Mouse (Mus musculus): ENCODE measurements around the gene Gm45837. TPM values are rescaled to one million over a fixed set of nuclear protein-coding genes. Genes with fewer than 3 reads are reported as not detected.

Gm45837 gene
- polyA plus RNA-seq, 1 experiment from 2014 or later = 0.61 TPM

DNA sequence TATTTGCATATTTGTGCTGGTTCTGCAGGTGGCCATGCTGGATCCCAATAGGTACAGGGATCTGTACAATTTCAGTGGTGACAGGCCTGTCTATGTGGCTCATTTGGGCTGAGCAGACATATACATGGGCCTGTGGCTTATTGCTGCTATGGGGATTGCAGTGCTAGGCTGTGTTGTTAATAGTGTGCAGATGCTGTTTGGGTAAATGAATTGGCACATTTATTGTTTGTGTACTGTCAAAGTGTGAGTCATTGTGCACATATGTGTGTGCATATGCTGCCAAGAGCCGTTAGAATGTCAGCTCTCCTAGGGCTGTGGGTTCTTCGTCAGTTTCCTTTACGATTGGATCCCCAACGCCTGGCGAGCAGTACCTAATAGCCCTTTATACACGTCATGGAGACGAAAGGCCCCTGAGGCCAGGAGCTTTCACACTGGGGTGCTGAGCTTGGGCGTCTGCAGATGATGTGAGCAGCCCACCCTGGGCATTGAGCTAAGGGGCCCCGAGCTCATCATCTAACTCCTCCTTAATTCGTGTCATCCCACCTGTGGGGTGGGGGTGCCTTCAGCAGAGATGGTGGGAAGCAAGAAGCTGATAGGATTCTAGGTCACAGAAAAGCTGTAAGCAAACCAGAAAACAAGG, 33.9 kb upstream of the Gm45837 start:
- H3K4me2 ChIP-seq (ENCODE audit: low read length) = no peak overlapping the region
- no peak overlapping the region for H3K9ac ChIP-seq (ENCODE audit: low read depth, low read length)
- no peaks in the 10 kb centered on the region for H3K9me3 ChIP-seq (ENCODE audit: control insufficient read depth, low read length)
- 0 out of 2 replicates have a peak, but pooled peaks have one; percentile 25 for ATAC-seq
- H3K27me3 ChIP-seq (replicated peaks; ENCODE audit: control insufficient read depth, insufficient read depth, low read length) = no peaks in the 10 kb centered on the region
- no peak overlapping the region for H3K27ac ChIP-seq (ENCODE audit: low read depth, low read length)
- 57% methylated on average over 10 of the region's 10 CpGs for WGBS
- H3K4me1 ChIP-seq (ENCODE audit: control insufficient read depth, insufficient read depth, low read depth, low read length) = peaks cover 5% of the 10 kb centered on the region
- no peaks in the 10 kb centered on the region for H3K36me3 ChIP-seq (ENCODE audit: control insufficient read depth, insufficient read depth, low read length)
- no peak overlapping the region for H3K4me3 ChIP-seq (ENCODE audit: low read length)

DNA sequence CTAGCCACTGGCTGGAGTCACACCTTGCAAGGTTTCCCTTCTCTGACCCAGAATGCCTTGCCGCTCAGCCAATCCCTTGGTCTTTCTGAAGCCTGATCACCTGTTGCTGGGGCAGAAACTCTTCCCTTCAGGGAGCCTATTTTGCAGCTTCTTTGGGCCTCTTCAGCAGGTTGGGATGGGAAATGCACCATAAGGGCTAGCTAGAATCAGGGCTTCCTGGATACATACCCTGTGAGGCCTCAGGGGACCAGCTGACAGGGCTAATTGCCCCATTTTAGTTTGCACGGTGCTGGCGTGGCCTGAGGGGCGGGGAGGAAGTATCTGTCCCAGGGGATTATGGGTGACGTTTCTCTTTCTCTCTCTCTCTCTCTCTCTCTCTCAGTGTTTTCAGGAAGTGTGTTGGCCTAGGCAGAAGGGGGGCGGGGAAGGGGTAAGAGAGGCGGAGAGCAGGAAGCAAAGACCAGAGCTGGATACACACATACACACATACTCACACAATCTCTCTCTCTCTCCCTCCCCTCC, 32.9 kb upstream of the Gm45837 start:
- H3K9ac ChIP-seq (ENCODE audit: low read depth, low read length) = no peak overlapping the region
- no peak overlapping the region for H3K27ac ChIP-seq (ENCODE audit: low read depth, low read length)
- WGBS = 30% methylated on average over 6 of the region's 7 CpGs
- no peak overlapping the region for H3K4me3 ChIP-seq (ENCODE audit: low read length)
- no peaks in the 10 kb centered on the region for H3K36me3 ChIP-seq (ENCODE audit: control insufficient read depth, insufficient read depth, low read length)
- peak; percentile 35; the same call in 1 of the 2 replicates for ATAC-seq
- H3K27me3 ChIP-seq (replicated peaks; ENCODE audit: control insufficient read depth, insufficient read depth, low read length) = no peaks in the 10 kb centered on the region
- H3K4me2 ChIP-seq (ENCODE audit: low read length) = peak overlapping the region; percentile 9
- H3K9me3 ChIP-seq (ENCODE audit: control insufficient read depth, low read length) = no peaks in the 10 kb centered on the region
- peaks cover 5% of the 10 kb centered on the region for H3K4me1 ChIP-seq (ENCODE audit: control insufficient read depth, insufficient read depth, low read depth, low read length)

DNA sequence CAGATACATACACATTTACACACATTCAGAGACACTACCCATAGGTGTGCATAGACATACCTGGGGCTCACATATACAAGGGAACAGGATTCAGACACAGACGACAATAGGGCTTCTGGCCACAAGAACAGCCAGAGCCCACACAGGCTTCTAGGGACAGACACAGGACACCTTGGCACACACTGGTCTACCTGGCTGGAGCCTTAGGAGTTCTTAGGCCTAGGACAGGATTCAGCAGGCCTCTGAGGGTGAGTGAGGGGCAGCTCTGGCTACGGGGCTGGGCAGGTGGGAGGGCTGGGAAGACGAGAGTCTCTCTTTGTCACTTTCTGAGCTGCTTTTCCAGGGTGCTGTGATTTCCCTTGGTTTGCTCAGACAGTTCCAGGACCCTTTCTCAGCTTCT, 32.4 kb upstream of the Gm45837 start:
- no peak overlapping the region; the same call in 1 of the 2 replicates for H3K9ac ChIP-seq (ENCODE audit: low read depth, low read length)
- H3K27me3 ChIP-seq (replicated peaks; ENCODE audit: control insufficient read depth, insufficient read depth, low read length) = no peaks in the 10 kb centered on the region
- no peak for ATAC-seq
- no peak overlapping the region for H3K4me3 ChIP-seq (ENCODE audit: low read length)
- no peaks in the 10 kb centered on the region for H3K9me3 ChIP-seq (ENCODE audit: control insufficient read depth, low read length)
- H3K27ac ChIP-seq (ENCODE audit: low read depth, low read length) = no peak overlapping the region
- H3K36me3 ChIP-seq (ENCODE audit: control insufficient read depth, insufficient read depth, low read length) = no peaks in the 10 kb centered on the region
- WGBS = 62% methylated on average over 3 of the region's 3 CpGs
- peaks cover 5% of the 10 kb centered on the region for H3K4me1 ChIP-seq (ENCODE audit: control insufficient read depth, insufficient read depth, low read depth, low read length)
- peak overlapping the region; percentile 21 for H3K4me2 ChIP-seq (ENCODE audit: low read length)

DNA sequence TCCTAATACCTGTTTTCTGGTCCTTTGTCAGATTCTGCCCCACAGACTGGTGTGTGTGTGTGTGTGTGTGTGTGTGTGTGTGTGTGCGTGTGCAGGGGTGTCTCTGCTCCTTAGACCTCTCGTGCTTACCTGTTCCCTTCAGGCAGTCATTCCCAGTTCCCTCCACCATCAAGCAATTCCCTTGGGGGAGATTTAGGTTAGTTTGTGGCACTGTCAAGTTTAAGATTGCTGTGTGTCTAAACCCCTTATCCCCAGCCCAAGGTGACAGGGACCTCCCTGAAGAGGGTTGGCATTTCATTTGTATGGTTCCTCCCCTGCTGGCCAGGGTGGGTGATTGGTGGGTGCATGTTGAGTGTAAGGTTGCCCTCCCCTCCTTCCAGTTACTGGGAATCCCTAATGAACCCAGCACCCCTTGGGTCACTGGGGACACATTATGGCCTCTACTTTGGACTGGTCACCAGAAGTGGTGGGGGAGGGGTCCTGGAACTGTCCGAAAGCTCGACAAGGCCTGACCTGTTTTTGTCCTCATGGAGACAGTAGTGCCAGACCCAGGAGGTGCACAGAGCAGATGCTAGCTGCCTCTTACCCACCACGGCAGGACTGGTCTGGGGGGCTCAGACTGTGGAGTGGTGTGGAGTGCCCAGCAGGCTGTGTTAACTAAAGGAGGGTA, 31.8 kb upstream of the Gm45837 start:
- H3K4me2 ChIP-seq (ENCODE audit: low read length) = peak overlapping the region; percentile 21
- WGBS = 68% methylated on average over 5 of the region's 5 CpGs

DNA sequence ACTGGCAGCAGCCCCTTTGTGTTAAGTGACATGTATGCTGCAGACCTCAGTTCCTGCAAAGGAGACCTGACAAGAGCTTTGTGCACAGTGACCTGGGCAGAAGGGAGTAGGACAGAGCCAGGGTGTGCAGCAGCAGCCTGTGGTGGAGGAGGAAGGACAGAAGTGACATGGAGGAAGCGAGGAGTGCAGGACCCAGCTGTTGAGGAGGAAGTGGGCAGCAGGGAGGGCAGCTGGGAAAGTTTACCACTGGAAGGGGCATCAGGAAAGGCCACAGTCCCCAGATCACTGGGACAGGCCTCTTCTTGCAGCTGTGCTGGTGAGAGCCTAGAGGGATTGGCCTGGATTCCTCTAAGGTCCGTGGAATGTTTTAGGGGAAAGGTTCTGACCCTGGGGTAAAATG, 31.0 kb upstream of the Gm45837 start:
- H3K9me3 ChIP-seq (ENCODE audit: control insufficient read depth, low read length) = no peaks in the 10 kb centered on the region
- H3K36me3 ChIP-seq (ENCODE audit: control insufficient read depth, insufficient read depth, low read length) = no peaks in the 10 kb centered on the region
- no peak overlapping the region for H3K4me3 ChIP-seq (ENCODE audit: low read length)
- ATAC-seq = no peak
- H3K9ac ChIP-seq (ENCODE audit: low read depth, low read length) = no peak overlapping the region
- H3K4me2 ChIP-seq (ENCODE audit: low read length) = no peak overlapping the region
- WGBS = 83% methylated on average over 2 of the region's 2 CpGs
- H3K4me1 ChIP-seq (ENCODE audit: control insufficient read depth, insufficient read depth, low read depth, low read length) = peaks cover 5% of the 10 kb centered on the region
- no peak overlapping the region for H3K27ac ChIP-seq (ENCODE audit: low read depth, low read length)
- no peaks in the 10 kb centered on the region for H3K27me3 ChIP-seq (replicated peaks; ENCODE audit: control insufficient read depth, insufficient read depth, low read length)

More for the DNA sequence above, 31.8 kb upstream of the Gm45837 start:
- Histone ChIP-seq H3K4me1 (ENCODE audit: control insufficient read depth, insufficient read depth, low read depth, low read length) (peaks cover 5% of the 10 kb centered on the region), H3K27me3 (replicated peaks; ENCODE audit: control insufficient read depth, insufficient read depth, low read length) (no peaks in the 10 kb centered on the region), H3K9ac (ENCODE audit: low read depth, low read length) (no peak overlapping the region; the same call in 1 of the 2 replicates), H3K4me3 (ENCODE audit: low read length) (no peak overlapping the region), H3K27ac (ENCODE audit: low read depth, low read length) (no peak overlapping the region), H3K36me3 (ENCODE audit: control insufficient read depth, insufficient read depth, low read length) (no peaks in the 10 kb centered on the region), H3K9me3 (ENCODE audit: control insufficient read depth, low read length) (no peaks in the 10 kb centered on the region)
- ATAC-seq = no peak

DNA sequence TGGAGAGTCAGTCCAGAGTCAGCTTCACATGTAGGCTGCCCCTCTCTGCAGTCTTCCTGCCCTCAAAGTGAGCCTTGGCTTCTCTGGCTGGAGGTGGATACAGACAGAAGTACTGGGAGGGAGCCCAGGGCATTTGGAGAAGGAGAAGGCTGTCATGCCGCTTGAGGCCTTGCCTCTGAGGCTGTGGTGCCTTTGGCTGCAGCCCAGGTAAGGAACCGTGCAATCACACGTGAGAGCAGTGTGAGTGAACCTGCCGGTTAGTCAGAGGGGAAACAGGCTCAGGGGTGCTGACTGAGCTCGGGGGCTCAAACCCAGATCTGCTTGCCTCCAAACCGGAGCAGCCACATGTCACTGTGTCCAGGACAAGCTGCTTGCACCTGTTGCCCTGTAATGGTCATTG, 29.2 kb upstream of the Gm45837 start:
- Histone ChIP-seq H3K4me3 (ENCODE audit: low read length) (no peak overlapping the region), H3K9ac (ENCODE audit: low read depth, low read length) (no peak overlapping the region), H3K36me3 (ENCODE audit: control insufficient read depth, insufficient read depth, low read length) (no peaks in the 10 kb centered on the region), H3K9me3 (ENCODE audit: control insufficient read depth, low read length) (no peaks in the 10 kb centered on the region), H3K27me3 (replicated peaks; ENCODE audit: control insufficient read depth, insufficient read depth, low read length) (no peaks in the 10 kb centered on the region), H3K4me1 (ENCODE audit: control insufficient read depth, insufficient read depth, low read depth, low read length) (peaks cover 5% of the 10 kb centered on the region), H3K27ac (ENCODE audit: low read depth, low read length) (no peak overlapping the region), H3K4me2 (ENCODE audit: low read length) (no peak overlapping the region)
- ATAC-seq = no peak
- 89% methylated on average over 6 of the region's 6 CpGs for WGBS

DNA sequence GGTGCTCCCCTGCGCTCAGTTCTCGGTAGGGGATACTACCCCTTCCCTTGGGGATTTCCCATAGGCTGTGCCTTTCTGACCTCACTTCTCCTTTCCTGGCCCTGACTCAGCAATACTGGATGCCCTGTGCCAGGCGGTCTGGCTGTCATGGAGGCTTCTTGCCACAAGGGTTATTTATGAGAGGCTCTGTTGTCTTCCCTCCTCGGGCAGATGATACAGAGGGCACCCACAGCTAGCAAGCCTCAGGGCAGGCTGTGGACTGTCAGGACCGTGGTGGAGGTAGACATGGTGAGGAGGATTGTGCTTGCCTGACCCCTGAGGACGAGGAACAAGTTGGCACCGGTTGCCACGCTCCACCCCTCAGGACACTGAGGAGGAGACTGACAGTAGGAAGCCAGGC, 28.3 kb upstream of the Gm45837 start:
- no peak for ATAC-seq
- Histone ChIP-seq H3K36me3 (ENCODE audit: control insufficient read depth, insufficient read depth, low read length) (no peaks in the 10 kb centered on the region), H3K9me3 (ENCODE audit: control insufficient read depth, low read length) (no peaks in the 10 kb centered on the region), H3K4me2 (ENCODE audit: low read length) (no peak overlapping the region), H3K9ac (ENCODE audit: low read depth, low read length) (no peak overlapping the region), H3K27me3 (replicated peaks; ENCODE audit: control insufficient read depth, insufficient read depth, low read length) (no peaks in the 10 kb centered on the region), H3K4me3 (ENCODE audit: low read length) (no peak overlapping the region), H3K27ac (ENCODE audit: low read depth, low read length) (no peak overlapping the region), H3K4me1 (ENCODE audit: control insufficient read depth, insufficient read depth, low read depth, low read length) (no peaks in the 10 kb centered on the region)
- 63% methylated on average over 8 of the region's 8 CpGs for WGBS

DNA sequence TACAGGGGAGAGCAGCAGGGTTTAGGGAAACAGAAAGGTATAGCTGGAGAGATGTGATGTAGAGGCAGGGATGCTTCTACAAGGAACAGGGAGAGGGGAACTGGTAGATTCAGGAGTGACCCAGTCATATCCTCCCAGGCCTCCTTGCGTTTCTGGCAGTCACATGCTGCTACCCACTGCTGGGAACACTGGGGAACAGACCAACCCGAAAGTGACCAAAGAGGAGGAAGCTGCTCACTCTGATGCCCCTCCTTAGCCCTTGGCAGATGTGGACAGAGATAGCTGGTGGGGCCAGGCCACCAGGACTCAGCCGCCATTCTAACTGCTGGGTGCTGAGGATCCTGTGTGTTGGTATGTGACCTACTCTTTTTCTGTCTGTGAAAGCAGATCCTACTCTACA, 26.9 kb upstream of the Gm45837 start:
- no peak overlapping the region for H3K4me3 ChIP-seq (ENCODE audit: low read length)
- no peaks in the 10 kb centered on the region for H3K36me3 ChIP-seq (ENCODE audit: control insufficient read depth, insufficient read depth, low read length)
- 66% methylated on average over 3 of the region's 3 CpGs for WGBS
- no peaks in the 10 kb centered on the region for H3K4me1 ChIP-seq (ENCODE audit: control insufficient read depth, insufficient read depth, low read depth, low read length)
- no peak for ATAC-seq
- H3K27me3 ChIP-seq (replicated peaks; ENCODE audit: control insufficient read depth, insufficient read depth, low read length) = no peaks in the 10 kb centered on the region
- H3K27ac ChIP-seq (ENCODE audit: low read depth, low read length) = no peak overlapping the region
- no peaks in the 10 kb centered on the region for H3K9me3 ChIP-seq (ENCODE audit: control insufficient read depth, low read length)
- no peak overlapping the region for H3K4me2 ChIP-seq (ENCODE audit: low read length)
- no peak overlapping the region for H3K9ac ChIP-seq (ENCODE audit: low read depth, low read length)

DNA sequence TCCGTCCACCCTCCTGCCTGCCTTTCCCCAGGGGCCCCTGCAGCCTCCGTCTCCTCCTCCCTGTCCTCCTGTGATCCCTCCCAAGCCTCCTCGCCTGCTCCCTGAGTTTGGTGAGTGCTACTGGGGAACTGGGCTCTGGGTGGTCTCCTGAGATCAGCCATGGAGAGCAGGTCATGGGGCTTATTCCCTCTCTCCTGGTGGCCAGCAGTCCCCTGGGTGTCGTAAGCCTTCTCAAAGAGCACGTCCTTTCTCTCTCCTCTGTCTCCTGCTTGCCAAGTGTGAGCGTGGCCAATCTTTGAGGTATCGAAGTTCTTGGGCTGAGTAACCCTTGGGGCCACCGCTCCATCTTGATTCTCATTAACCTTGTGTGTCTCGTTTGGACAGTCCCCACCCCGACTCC, 25.8 kb upstream of the Gm45837 start:
- no peaks in the 10 kb centered on the region for H3K4me1 ChIP-seq (ENCODE audit: control insufficient read depth, insufficient read depth, low read depth, low read length)
- H3K27ac ChIP-seq (ENCODE audit: low read depth, low read length) = no peak overlapping the region
- 66% methylated on average over 10 of the region's 10 CpGs for WGBS
- no peaks in the 10 kb centered on the region for H3K36me3 ChIP-seq (ENCODE audit: control insufficient read depth, insufficient read depth, low read length)
- no peaks in the 10 kb centered on the region for H3K9me3 ChIP-seq (ENCODE audit: control insufficient read depth, low read length)
- no peaks in the 10 kb centered on the region for H3K27me3 ChIP-seq (replicated peaks; ENCODE audit: control insufficient read depth, insufficient read depth, low read length)
- no peak for ATAC-seq
- H3K9ac ChIP-seq (ENCODE audit: low read depth, low read length) = no peak overlapping the region
- no peak overlapping the region for H3K4me2 ChIP-seq (ENCODE audit: low read length)
- H3K4me3 ChIP-seq (ENCODE audit: low read length) = no peak overlapping the region

Data from hindbrain, embryonic 16.5 days (tissue).